Mouse (Mus musculus) heart, postnatal 0 days (tissue): ENCODE results near the gene Defb28.
A peak's percentile ranks its signal among the peaks of the same experiment; 100 is the strongest.

Experiments
- CTCF ChIP-seq: IDR thresholded peaks from 2 replicates; pipeline ENCODE4 v1.5.1; 2016; ENCODE audit warnings: antibody characterized with exemption, control low read depth, low read depth
- EP300 ChIP-seq: IDR thresholded peaks from 2 replicates; pipeline ENCODE4 v1.6.1; 2016; ENCODE audit warnings: antibody characterized with exemption, low read depth

DNA sequence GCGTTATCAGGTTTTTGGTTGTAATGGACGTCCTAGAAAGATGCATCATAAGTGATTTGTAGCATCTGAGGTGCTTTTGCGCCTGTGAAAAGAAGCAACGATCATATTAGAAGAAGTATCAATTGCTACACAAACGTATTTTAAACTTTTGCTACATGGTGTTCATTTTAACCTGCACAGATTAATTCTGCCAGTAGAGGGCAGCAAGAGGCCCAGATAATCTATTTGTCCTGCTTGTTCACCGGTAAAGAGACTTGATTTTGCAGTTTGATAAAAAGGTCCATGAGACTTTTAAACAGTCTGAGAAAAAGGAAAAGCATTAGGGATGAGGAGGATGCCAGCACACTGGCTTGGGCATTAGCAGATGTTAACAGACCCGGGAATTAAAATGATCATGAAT lies 47.1 kb upstream of the Defb28 start:
- peak; percentile 55 for TF ChIP-seq CTCF
- no peak for TF ChIP-seq EP300
